Comparison of ENCODE assay signal across 32 mouse cellular contexts in the genomic region with DNA sequence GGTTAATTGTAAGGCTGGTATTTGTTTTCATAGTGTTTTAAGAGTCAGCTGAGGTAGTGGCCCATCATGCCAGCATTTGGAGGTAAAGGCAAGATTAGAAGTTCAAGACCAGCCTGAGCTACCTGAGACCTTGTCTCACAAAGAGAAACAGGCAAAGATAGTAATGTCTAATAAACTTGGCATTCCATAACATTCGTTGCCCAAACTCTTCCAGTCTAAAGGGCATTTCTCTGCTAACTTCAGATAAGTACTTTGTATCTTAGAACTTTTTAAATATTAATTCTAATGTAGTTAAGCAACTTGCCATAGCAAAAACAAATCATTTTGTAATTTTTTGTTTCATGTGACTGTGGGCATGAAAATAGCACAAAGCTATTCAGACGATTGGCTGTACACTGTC. TPM values are rescaled to one million over a fixed set of nuclear protein-coding genes. Genes with fewer than 3 reads are reported as not detected.
"Had no signal": no experiment of that assay in that cellular context is flagged by ENCODE, and none has a peak within 500 bp of the region (broad histone marks: within the 10 kb centered on the region; RNA-seq: fewer than 3 reads in every experiment).

No protein-coding gene starts in this region.

- H3K27ac ChIP-seq: embryonic facial prominence, embryonic 10.5 days; embryonic facial prominence, embryonic 12.5 days; embryonic facial prominence, embryonic 13.5 days; embryonic facial prominence, embryonic 15.5 days; forebrain, embryonic 10.5 days; forebrain, embryonic 12.5 days; forebrain, embryonic 13.5 days; forebrain, embryonic 15.5 days; gastrocnemius, adult 2 months; heart, adult 2 months had no signal

- H3K4me1 ChIP-seq: embryonic facial prominence, embryonic 10.5 days; embryonic facial prominence, embryonic 12.5 days; embryonic facial prominence, embryonic 15.5 days; forebrain, embryonic 10.5 days; forebrain, embryonic 12.5 days; forebrain, embryonic 13.5 days; forebrain, embryonic 15.5 days had no signal

- H3K4me2 ChIP-seq: embryonic facial prominence, embryonic 12.5 days; embryonic facial prominence, embryonic 13.5 days; embryonic facial prominence, embryonic 15.5 days; forebrain, embryonic 12.5 days; forebrain, embryonic 13.5 days; forebrain, embryonic 15.5 days had no signal

- H3K4me3 ChIP-seq: embryonic facial prominence, embryonic 10.5 days; embryonic facial prominence, embryonic 12.5 days; embryonic facial prominence, embryonic 13.5 days; embryonic facial prominence, embryonic 15.5 days; erythroblast, embryonic 14.5 days; forebrain, embryonic 10.5 days; forebrain, embryonic 12.5 days; forebrain, embryonic 13.5 days; forebrain, embryonic 15.5 days; gastrocnemius, adult 2 months; heart, adult 2 months had no signal

- H3K27me3 ChIP-seq: embryonic facial prominence, embryonic 12.5 days; embryonic facial prominence, embryonic 13.5 days; embryonic facial prominence, embryonic 15.5 days; forebrain, embryonic 12.5 days; forebrain, embryonic 13.5 days; forebrain, embryonic 15.5 days had no signal

- DNase-seq: cerebellum, adult 2 months; cerebellum, adult 8-10 months; cerebellum, adult 9-10 months; cerebellum, adult 9-11 months; cerebellum, postnatal 10 days; cerebellum, postnatal 14 days; cerebellum, postnatal 25 days; cerebellum, postnatal 36 days; embryo, embryonic 11 days; forebrain, postnatal 0 days; gastrocnemius, adult 2 months; gastrocnemius, postnatal 10 days; gastrocnemius, postnatal 14 days; gastrocnemius, postnatal 25 days; gastrocnemius, postnatal 36 days; heart, adult 18-20 months; heart, adult 2 months had no signal

- H3K9ac ChIP-seq: embryonic facial prominence, embryonic 12.5 days; embryonic facial prominence, embryonic 13.5 days; embryonic facial prominence, embryonic 15.5 days; forebrain, embryonic 12.5 days; forebrain, embryonic 13.5 days; forebrain, embryonic 15.5 days; forebrain, postnatal 0 days had no signal

- ATAC-seq: forebrain, embryonic 13.5 days; forebrain, embryonic 14.5 days; forebrain, embryonic 15.5 days; forebrain, embryonic 16.5 days; forebrain, postnatal 0 days had no signal

- H3K9me3 ChIP-seq: embryonic facial prominence, embryonic 10.5 days; embryonic facial prominence, embryonic 12.5 days; embryonic facial prominence, embryonic 13.5 days; embryonic facial prominence, embryonic 15.5 days; forebrain, embryonic 10.5 days; forebrain, embryonic 12.5 days; forebrain, embryonic 13.5 days; forebrain, embryonic 15.5 days had no signal

RNA-seq across cellular contexts. Expression of a gene that starts 9.6 kb away (rescaled TPM):
- polyA plus RNA-seq: erythroblast, embryonic 14.5 days had no signal

RNA-seq across cellular contexts. Expression of a gene that starts 20.9 kb away (rescaled TPM):
- total RNA-seq: common myeloid progenitor, adult 5-6 weeks; forebrain, postnatal 0 days; gastrocnemius, adult 18-20 months; gastrocnemius, adult 2 months; gastrocnemius, adult 8-10 months; gastrocnemius, postnatal 10 days; gastrocnemius, postnatal 14 days; gastrocnemius, postnatal 25 days; gastrocnemius, postnatal 36 days; granulocyte monocyte progenitor cell, adult 5-6 weeks had no signal
- polyA plus RNA-seq: cerebellum, adult 2 months; erythroblast, embryonic 14.5 days had no signal
